Mouse (Mus musculus): ENCODE data around the gene Noct.

DNA sequence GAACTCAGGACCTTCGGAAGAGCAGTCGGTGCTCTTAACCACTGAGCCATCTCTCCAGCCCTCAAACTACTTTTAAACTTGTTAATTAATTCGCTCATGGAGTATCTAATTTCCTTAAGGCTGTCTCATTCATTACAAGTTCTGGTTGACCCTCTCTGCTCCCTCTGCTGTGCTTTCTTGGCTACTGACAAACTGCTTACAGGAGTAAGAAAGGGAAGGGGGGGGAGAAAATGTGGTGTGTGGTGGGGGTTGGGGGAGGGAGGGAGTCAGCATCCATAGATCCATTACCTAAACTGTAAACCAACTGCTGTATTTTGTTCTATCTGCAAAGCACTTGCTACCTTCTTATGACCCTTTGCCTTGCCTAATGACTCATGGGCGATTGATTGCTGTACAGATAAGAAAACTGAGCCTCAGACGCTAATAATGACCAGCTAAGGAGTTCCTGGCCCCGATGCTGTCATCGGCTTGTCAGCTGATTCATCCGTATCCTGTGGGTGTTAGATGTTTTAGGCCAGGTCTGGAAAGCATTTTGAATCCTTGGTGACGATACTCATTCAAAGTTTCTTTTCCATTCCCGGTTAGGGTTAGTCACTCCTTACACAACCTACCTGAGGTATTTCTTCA, 1.3 kb upstream of the Noct start:
- TF ChIP-seq POLR2A (IDR thresholded peaks at IDR 0.05; ENCODE audit: borderline replicate concordance, extremely low read depth, insufficient read depth, insufficient read length, poor library complexity, severe bottlenecking), result no peak
- TF ChIP-seq CTCF (IDR thresholded peaks at IDR 0.05; ENCODE audit: borderline replicate concordance, extremely low read depth, insufficient read depth, insufficient read length), result no peak
